In genomic region chr13:8699831-8700230, GRCm38 (mm10) we compare ENCODE assay signal across 26 mouse cellular contexts.
"Had no signal": no experiment of that assay in that cellular context is flagged by ENCODE, and none has a peak within 500 bp of the region (broad histone marks: within the 10 kb centered on the region; RNA-seq: fewer than 3 reads in every experiment).

No protein-coding gene starts in this region.

- ATAC-seq: hindbrain, embryonic 16.5 days; inflammation-experienced regulatory T-cells, adult 6 months; intestine, embryonic 15.5 days; intestine, postnatal 0 days; liver, embryonic 12.5 days had no signal

- H3K4me1 ChIP-seq: heart, embryonic 10.5 days; heart, embryonic 12.5 days; hindbrain, embryonic 10.5 days; hindbrain, embryonic 12.5 days; intestine, embryonic 15.5 days; kidney, embryonic 15.5 days; limb, embryonic 13.5 days; limb, embryonic 15.5 days; liver, embryonic 12.5 days had no signal

- H3K27me3 ChIP-seq: heart, embryonic 12.5 days; hindbrain, embryonic 12.5 days; intestine, embryonic 15.5 days; kidney, embryonic 15.5 days; limb, embryonic 13.5 days; limb, embryonic 15.5 days; liver, embryonic 12.5 days had no signal

- H3K9me3 ChIP-seq: heart, embryonic 10.5 days; heart, embryonic 12.5 days; hindbrain, embryonic 10.5 days; hindbrain, embryonic 12.5 days; intestine, embryonic 15.5 days; kidney, embryonic 15.5 days; limb, embryonic 13.5 days; limb, embryonic 15.5 days; liver, embryonic 12.5 days had no signal

- DNase-seq: gastrocnemius, adult 2 months; gastrocnemius, postnatal 10 days; gastrocnemius, postnatal 25 days; heart, adult 18-20 months; heart, postnatal 10 days; heart, postnatal 4 days; kidney, adult 8-10 months; kidney, postnatal 10 days; kidney, postnatal 25 days; kidney, postnatal 4 days; left cerebral cortex, postnatal 4 days had no signal

- H3K36me3 ChIP-seq: heart, embryonic 10.5 days; heart, embryonic 12.5 days; hindbrain, embryonic 10.5 days; hindbrain, embryonic 12.5 days; intestine, embryonic 15.5 days; kidney, embryonic 15.5 days; limb, embryonic 13.5 days; limb, embryonic 15.5 days; liver, embryonic 12.5 days had no signal

- H3K9ac ChIP-seq: heart, embryonic 12.5 days; hindbrain, embryonic 12.5 days; hindbrain, embryonic 14.5 days; intestine, embryonic 15.5 days; kidney, embryonic 15.5 days; limb, embryonic 13.5 days; limb, embryonic 15.5 days; liver, embryonic 12.5 days; liver, embryonic 14.5 days had no signal

- H3K27ac ChIP-seq: gastrocnemius, adult 2 months; heart, embryonic 10.5 days; hindbrain, embryonic 10.5 days; hindbrain, embryonic 12.5 days; hindbrain, embryonic 14.5 days; intestine, embryonic 15.5 days; kidney, embryonic 15.5 days; layer of hippocampus, adult 2 months; limb, embryonic 13.5 days; limb, embryonic 15.5 days; liver, embryonic 12.5 days; liver, embryonic 14.5 days had no signal

- H3K4me2 ChIP-seq: heart, embryonic 12.5 days; hindbrain, embryonic 12.5 days; hindbrain, embryonic 14.5 days; intestine, embryonic 15.5 days; kidney, embryonic 15.5 days; limb, embryonic 13.5 days; limb, embryonic 15.5 days; liver, embryonic 12.5 days had no signal

- H3K4me3 ChIP-seq: gastrocnemius, adult 2 months; heart, embryonic 10.5 days; heart, embryonic 12.5 days; hindbrain, embryonic 10.5 days; hindbrain, embryonic 12.5 days; intestine, embryonic 15.5 days; kidney, embryonic 15.5 days; layer of hippocampus, adult 2 months; limb, embryonic 13.5 days; limb, embryonic 15.5 days; liver, embryonic 12.5 days had no signal
